Mouse (Mus musculus) spleen, adult 2 months (tissue): ENCODE results near the gene Pygl. TPM values are rescaled to one million over a fixed set of nuclear protein-coding genes. Genes with fewer than 3 reads are reported as not detected.

ENCODE experiments used
- DNase-seq, 2 experiments: peaks; one replicate each; pipeline versions ENCODE4 v3.0.0 to v3.0.0-alpha.2; 2012 to 2021; ENCODE audit warnings: low spot score in 2 of 2, low read depth in 1 of 2
- H3K27ac ChIP-seq: fragments of 200-500 bp; 2 replicates; pipeline ENCODE4 v1.5.1; 2012; ENCODE audit warnings: low read length, inconsistent platforms; ENCODE audit not compliant: insufficient read depth
- H3K27me3 ChIP-seq: fragments of 200-500 bp; 2 replicates; pipeline ENCODE4 v1.6.1; 2012; ENCODE audit warnings: mild to moderate bottlenecking, moderate library complexity, low read length, inconsistent platforms; ENCODE audit not compliant: control insufficient read depth, insufficient read depth
- H3K36me3 ChIP-seq: fragments of 200-500 bp; 2 replicates; pipeline ENCODE4 v1.6.1; 2012; ENCODE audit warnings: mild to moderate bottlenecking, low read length, inconsistent platforms; ENCODE audit not compliant: control insufficient read depth, insufficient read depth
- H3K4me1 ChIP-seq: fragments of 200-500 bp; 2 replicates; pipeline ENCODE4 v1.6.1; 2011; ENCODE audit warnings: inconsistent platforms; ENCODE audit not compliant: control insufficient read depth, insufficient read depth, insufficient read length
- H3K4me3 ChIP-seq: fragments of 200-500 bp; 2 replicates; pipeline ENCODE4 v1.5.1; 2011; ENCODE audit warnings: mild to moderate bottlenecking, inconsistent platforms; ENCODE audit not compliant: insufficient read depth, insufficient read length; ENCODE audit errors: extremely low read depth
- CTCF ChIP-seq: fragments of 200-500 bp; IDR thresholded peaks from 2 replicates; pipeline ENCODE4 v1.5.1; 2011; ENCODE audit warnings: mild to moderate bottlenecking, inconsistent platforms; ENCODE audit not compliant: insufficient read depth, insufficient read length, insufficient replicate concordance; ENCODE audit errors: extremely low read depth
- POLR2A ChIP-seq: fragments of 200-500 bp; IDR thresholded peaks from 2 replicates; pipeline ENCODE4 v1.6.1; 2011; ENCODE audit warnings: low read depth, low read length, inconsistent platforms
- WGBS: fragments of 180-500 bp; shearing (Covaris S2); methylation state at CpG from one replicate; pipeline ENCODE4 v1.1.7; 2018; 5-methylcytosine and 5-hydroxymethylcytosine counted together
- polyA plus RNA-seq: library from polyadenylated mRNA; depleted of rRNA; stranded (reverse); fragments of >200 nt; gene quantifications from 2 replicates; pipeline ENCODE4 v1.2.3, GENCODE M21; 2012

Gene Pygl
- polyA plus RNA-seq, 1 experiment: 12.9 TPM

DNA sequence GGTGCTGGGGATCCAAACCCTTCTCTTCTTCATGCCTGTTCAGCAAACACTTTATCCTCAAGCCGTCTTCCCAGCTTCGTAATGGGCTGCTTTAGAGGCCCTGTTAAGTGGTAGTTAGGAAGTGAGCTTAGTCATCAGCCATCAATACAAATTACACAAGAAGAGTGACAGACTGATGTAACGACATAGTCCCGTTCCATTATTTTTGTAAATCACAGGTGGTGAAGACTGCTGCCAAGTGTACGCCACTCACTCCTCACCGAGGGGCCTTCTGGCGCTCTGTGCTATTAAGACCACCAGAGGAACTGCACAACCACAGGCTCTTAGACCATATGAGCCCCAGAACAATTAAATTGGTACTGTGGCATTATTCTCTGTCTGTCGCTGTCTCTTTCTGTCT is 7.3 kb upstream of the Pygl start:
- no peak overlapping the region for H3K27ac ChIP-seq
- H3K27me3 ChIP-seq: no peaks in the 10 kb centered on the region
- TF ChIP-seq POLR2A: no peak
- H3K4me1 ChIP-seq: no peaks in the 10 kb centered on the region
- 78% methylated on average over 8 of the region's 8 CpGs for WGBS
- no peaks in the 10 kb centered on the region for H3K36me3 ChIP-seq
- no peak overlapping the region for H3K4me3 ChIP-seq
- DNase-seq: no peak

DNA sequence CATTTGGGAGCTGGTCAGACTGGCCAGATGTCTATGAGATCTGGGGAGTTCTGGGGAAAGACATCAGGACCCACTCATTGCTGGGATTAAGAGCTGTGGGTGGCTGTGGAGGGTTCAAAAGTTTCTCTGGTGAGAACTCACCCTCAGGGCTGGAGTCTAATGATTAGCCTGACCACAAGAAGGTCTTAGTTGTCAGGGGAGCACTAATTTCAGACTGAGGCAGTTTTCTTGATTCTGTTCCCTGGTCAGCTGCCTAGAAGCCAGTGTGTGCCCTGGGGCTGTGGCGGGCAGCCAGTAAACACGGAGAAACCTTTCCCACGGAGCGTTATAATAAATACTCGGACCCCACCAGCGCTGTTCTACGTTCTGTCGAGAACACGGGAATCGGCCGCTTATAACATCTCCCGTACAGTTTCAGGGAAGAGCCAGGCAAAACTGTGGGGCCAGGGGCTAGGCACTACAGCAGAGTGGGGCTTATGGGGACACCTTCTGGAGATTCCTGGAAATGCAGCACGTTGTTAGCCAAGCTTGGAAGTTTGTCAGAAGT is 3.7 kb upstream of the Pygl start:
- TF ChIP-seq CTCF: peak; percentile 52; the same call in 1 of the 2 replicates
- no peak for TF ChIP-seq POLR2A
- Histone ChIP-seq H3K27ac (no peak overlapping the region), H3K36me3 (no peaks in the 10 kb centered on the region), H3K27me3 (no peaks in the 10 kb centered on the region), H3K4me1 (peaks cover 2% of the 10 kb centered on the region; the same call in 1 of the 2 replicates), H3K4me3 (peak overlapping the region; percentile 12; the same call in 1 of the 2 replicates)
- WGBS: 8% methylated on average over 13 of the region's 13 CpGs
- DNase-seq: peak in 1 of 2 experiments; percentile 39

DNA sequence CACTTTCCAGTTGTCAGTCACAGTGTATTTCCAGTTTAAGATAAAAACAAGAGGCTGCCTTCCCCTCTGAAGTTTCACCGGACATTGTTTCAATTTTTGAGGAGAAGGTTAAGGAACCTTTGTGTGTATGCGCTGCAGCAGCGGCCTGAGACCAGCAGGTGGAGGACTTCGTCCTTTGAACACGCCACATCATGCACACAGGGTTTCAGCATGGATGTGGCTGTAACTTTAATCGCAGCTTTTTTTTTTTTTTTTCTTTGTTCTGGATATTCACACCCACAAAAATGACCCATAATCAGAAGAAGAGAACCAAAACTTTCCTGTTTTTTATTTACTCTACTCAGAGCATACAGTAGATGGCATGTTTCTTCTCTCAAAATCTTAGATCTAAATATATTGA is 3.1 kb upstream of the Pygl start:
- peaks cover 2% of the 10 kb centered on the region; the same call in 1 of the 2 replicates for H3K4me1 ChIP-seq
- no peaks in the 10 kb centered on the region for H3K27me3 ChIP-seq
- no peak overlapping the region for H3K4me3 ChIP-seq
- H3K27ac ChIP-seq: no peak overlapping the region
- TF ChIP-seq POLR2A (no peak), CTCF (peak; percentile 67; the same call in 1 of the 2 replicates)
- peak in 1 of 2 experiments; percentile 26 for DNase-seq
- H3K36me3 ChIP-seq: no peaks in the 10 kb centered on the region
- 5% methylated on average over 6 of the region's 6 CpGs for WGBS

DNA sequence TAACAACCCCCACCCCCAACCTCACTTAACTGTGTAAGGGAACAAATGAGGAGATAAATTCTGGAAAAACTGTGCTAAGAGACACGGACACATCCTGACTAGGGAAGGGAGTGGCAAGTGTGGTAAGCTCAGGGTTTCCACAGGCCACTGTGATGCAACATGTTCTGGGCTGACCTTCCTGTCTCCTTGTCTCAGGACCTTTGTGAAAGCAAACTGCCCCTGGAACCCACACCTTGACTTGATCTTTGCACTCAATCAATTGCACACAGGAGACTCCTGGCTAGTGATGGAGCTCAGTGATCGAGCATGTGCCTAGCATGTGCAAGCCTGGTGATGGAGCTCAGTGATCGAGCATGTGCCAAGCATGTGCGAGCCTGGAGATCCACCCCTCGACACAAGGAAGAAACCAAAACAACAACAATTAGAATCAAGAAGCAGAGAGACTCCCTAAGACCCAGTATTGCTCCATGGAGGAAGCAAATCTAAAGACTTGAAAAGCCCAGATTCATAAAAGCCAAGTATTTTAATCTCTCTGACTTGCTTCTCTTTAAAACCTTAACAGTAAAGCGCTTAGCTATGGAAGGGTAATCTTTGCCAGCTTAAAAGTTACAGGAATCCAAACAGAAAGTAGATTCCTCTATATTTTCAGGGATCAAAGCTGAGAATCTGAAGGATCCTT is 2.5 kb upstream of the Pygl start:
- TF ChIP-seq CTCF: no peak
- TF ChIP-seq POLR2A: no peak
- H3K27ac ChIP-seq: no peak overlapping the region
- H3K36me3 ChIP-seq: no peaks in the 10 kb centered on the region
- DNase-seq: no peak
- H3K4me3 ChIP-seq: no peak overlapping the region
- no peaks in the 10 kb centered on the region for H3K27me3 ChIP-seq
- WGBS: 82% methylated on average over 6 of the region's 6 CpGs
- H3K4me1 ChIP-seq: peaks cover 2% of the 10 kb centered on the region; the same call in 1 of the 2 replicates

DNA sequence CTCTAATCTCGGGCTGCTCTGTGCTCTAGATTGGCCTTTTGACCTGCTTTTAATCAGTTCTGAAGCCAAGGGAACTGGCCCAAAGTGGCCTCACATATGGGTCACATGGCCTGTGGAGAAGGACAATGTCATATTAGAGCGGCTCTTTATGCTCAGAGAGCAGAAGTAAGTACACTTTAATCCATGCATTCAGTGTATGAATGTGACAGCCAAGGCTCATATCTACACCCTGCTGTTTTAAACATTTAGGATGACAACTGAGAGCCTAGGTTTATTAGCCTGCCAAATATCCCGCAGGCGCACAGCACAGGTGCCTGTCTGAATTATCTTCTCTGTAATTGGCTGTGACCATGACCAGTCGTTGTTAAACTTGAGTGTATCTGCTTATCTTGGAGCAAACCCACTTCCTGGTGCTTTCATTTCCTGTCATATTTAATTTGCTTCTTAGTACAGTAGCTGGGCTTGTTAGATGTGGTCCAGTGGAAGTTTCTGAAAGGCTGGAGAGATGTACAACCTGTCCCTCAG is 794 bp upstream of the Pygl start:
- Histone ChIP-seq H3K4me3 (no peak overlapping the region), H3K36me3 (no peaks in the 10 kb centered on the region), H3K4me1 (peaks cover 7% of the 10 kb centered on the region), H3K27ac (no peak overlapping the region), H3K27me3 (no peaks in the 10 kb centered on the region)
- WGBS: 17% methylated on average over 5 of the region's 5 CpGs
- no peak for DNase-seq
- TF ChIP-seq CTCF: no peak
- TF ChIP-seq POLR2A: no peak

DNA sequence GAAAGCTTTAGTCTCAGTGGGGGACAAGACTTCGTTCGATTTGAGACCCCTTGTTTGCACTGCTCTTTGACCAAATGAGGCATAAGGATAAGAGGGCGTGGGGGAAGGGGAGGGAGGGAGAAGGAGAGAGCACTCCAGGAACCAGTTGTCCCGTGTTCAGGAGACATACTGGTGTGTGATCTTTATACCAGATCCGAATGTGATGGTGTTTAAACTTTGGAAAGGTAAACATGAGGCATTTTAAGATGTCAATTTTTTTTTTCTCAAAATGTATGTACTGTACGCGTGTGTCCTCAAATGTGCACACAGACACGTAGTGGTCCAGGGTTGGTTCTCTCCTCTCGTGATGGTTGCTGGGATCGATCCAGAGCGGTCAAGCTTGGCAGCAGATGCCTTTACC is 3.1 kb downstream of the Pygl start:
- WGBS: 88% methylated on average over 11 of the region's 11 CpGs
- no peaks in the 10 kb centered on the region for H3K36me3 ChIP-seq
- no peak overlapping the region for H3K27ac ChIP-seq
- no peaks in the 10 kb centered on the region for H3K27me3 ChIP-seq
- no peak for DNase-seq
- TF ChIP-seq POLR2A (no peak), CTCF (no peak)
- H3K4me3 ChIP-seq: no peak overlapping the region
- H3K4me1 ChIP-seq: peaks cover 7% of the 10 kb centered on the region
